Mouse (Mus musculus) forebrain, embryonic 12.5 days (tissue): ENCODE measurements around the gene Slc40a1. TPM values are rescaled to one million over a fixed set of nuclear protein-coding genes. Genes with fewer than 3 reads are reported as not detected.

Experiments
- ATAC-seq: fragments of 200-750 bp; cut with Nextera tagmentation; 2 replicates; pipeline ENCODE4 v1.8.0; 2017; ENCODE audit warnings: moderate TSS enrichment; ENCODE audit not compliant: low FRiP score
- H3K27ac ChIP-seq: fragments of 300-500 bp; sonication (generic); 2 replicates; pipeline ENCODE4 v1.5.1; 2016; ENCODE audit warnings: mild to moderate bottlenecking
- H3K27me3 ChIP-seq: fragments of 300-500 bp; sonication (generic); 2 replicates; pipeline ENCODE4 v1.6.1; 2016; ENCODE audit warnings: mild to moderate bottlenecking
- H3K36me3 ChIP-seq: fragments of 300-500 bp; sonication (generic); replicated peaks from 2 replicates; pipeline ENCODE4 v1.6.1; 2016; ENCODE audit warnings: mild to moderate bottlenecking
- H3K4me1 ChIP-seq: fragments of 300-500 bp; sonication (generic); 2 replicates; pipeline ENCODE4 v1.6.1; 2016
- H3K4me2 ChIP-seq: fragments of 300-500 bp; sonication (generic); 2 replicates; pipeline ENCODE4 v1.6.1; 2016; ENCODE audit warnings: mild to moderate bottlenecking, moderate library complexity
- H3K4me3 ChIP-seq: fragments of 300-500 bp; sonication (generic); replicated peaks from 2 replicates; pipeline ENCODE4 v1.5.1; 2016; ENCODE audit warnings: mild to moderate bottlenecking
- H3K9ac ChIP-seq: fragments of 300-500 bp; sonication (generic); 2 replicates; pipeline ENCODE4 v1.6.1; 2016; ENCODE audit warnings: mild to moderate bottlenecking
- H3K9me3 ChIP-seq: fragments of 300-500 bp; sonication (generic); 2 replicates; pipeline ENCODE4 v1.6.1; 2016
- WGBS: fragments of 180-500 bp; shearing (Covaris S2); methylation state at CpG from one replicate; pipeline ENCODE4 v1.1.7; 2016; 5-methylcytosine and 5-hydroxymethylcytosine counted together
- polyA plus RNA-seq: library from polyadenylated mRNA; unstranded; fragments of >200 nt; fragmentation: Nextera tagmentation; extraction: Ambion mirVana; gene quantifications from 2 replicates; pipeline ENCODE4 v1.2.1, GENCODE M21; 2016

Slc40a1 gene
- polyA plus RNA-seq, 1 experiment from 2014 or later: 16.6 TPM

- Histone ChIP-seq H3K4me2 (no peak overlapping the region), H3K4me1 (no peaks in the 10 kb centered on the region), H3K27me3 (no peaks in the 10 kb centered on the region), H3K4me3 (no peak overlapping the region), H3K9ac (no peak overlapping the region), H3K36me3 (no peaks in the 10 kb centered on the region), H3K27ac (no peak overlapping the region), H3K9me3 (no peaks in the 10 kb centered on the region)
- no peak for ATAC-seq
- 76% methylated on average over 3 of the region's 3 CpGs for WGBS
Observed at GRCm38 (mm10) chr1:45881228-45881832, 45.0 kb downstream of the Slc40a1 start.

- ATAC-seq: no peak
- Histone ChIP-seq H3K27me3 (no peaks in the 10 kb centered on the region), H3K9ac (no peak overlapping the region), H3K4me1 (no peaks in the 10 kb centered on the region), H3K4me3 (no peak overlapping the region), H3K4me2 (no peak overlapping the region), H3K9me3 (no peaks in the 10 kb centered on the region), H3K36me3 (no peaks in the 10 kb centered on the region), H3K27ac (no peak overlapping the region)
- WGBS: 90% methylated on average over 3 of the region's 3 CpGs
Observed at GRCm38 (mm10) chr1:45877463-45877862, 48.9 kb downstream of the Slc40a1 start.

- H3K27me3 ChIP-seq: no peaks in the 10 kb centered on the region
- no peaks in the 10 kb centered on the region for H3K36me3 ChIP-seq
- H3K4me1 ChIP-seq: no peaks in the 10 kb centered on the region
- no peak overlapping the region for H3K4me3 ChIP-seq
- 91% methylated on average over 6 of the region's 6 CpGs for WGBS
- H3K9me3 ChIP-seq: no peaks in the 10 kb centered on the region
- H3K9ac ChIP-seq: no peak overlapping the region
- no peak overlapping the region for H3K4me2 ChIP-seq
- H3K27ac ChIP-seq: no peak overlapping the region
- ATAC-seq: no peak
Observed at GRCm38 (mm10) chr1:45876450-45877198, 49.7 kb downstream of the Slc40a1 start.

GRCm38 (mm10) chr1:45875640-45876039, 50.7 kb downstream of the Slc40a1 start:
- no peak for ATAC-seq

GRCm38 (mm10) chr1:45873250-45873649, 53.1 kb downstream of the Slc40a1 start:
- Histone ChIP-seq H3K4me1 (no peaks in the 10 kb centered on the region), H3K9me3 (no peaks in the 10 kb centered on the region), H3K4me2 (no peak overlapping the region), H3K36me3 (no peaks in the 10 kb centered on the region), H3K4me3 (no peak overlapping the region), H3K27ac (no peak overlapping the region), H3K9ac (no peak overlapping the region), H3K27me3 (no peaks in the 10 kb centered on the region)
- no peak for ATAC-seq
- 89% methylated on average over 2 of the region's 2 CpGs for WGBS

More at GRCm38 (mm10) chr1:45875640-45876039, 50.7 kb downstream of the Slc40a1 start:
- Histone ChIP-seq H3K9me3 (no peaks in the 10 kb centered on the region), H3K4me2 (no peak overlapping the region), H3K27me3 (no peaks in the 10 kb centered on the region), H3K4me3 (no peak overlapping the region), H3K27ac (no peak overlapping the region), H3K4me1 (no peaks in the 10 kb centered on the region), H3K36me3 (no peaks in the 10 kb centered on the region), H3K9ac (no peak overlapping the region)
- WGBS: 76% methylated on average over 2 of the region's 2 CpGs

- Histone ChIP-seq H3K36me3 (no peaks in the 10 kb centered on the region), H3K9ac (no peak overlapping the region), H3K27ac (no peak overlapping the region), H3K27me3 (no peaks in the 10 kb centered on the region), H3K9me3 (no peaks in the 10 kb centered on the region), H3K4me2 (no peak overlapping the region), H3K4me1 (no peaks in the 10 kb centered on the region), H3K4me3 (no peak overlapping the region)
- WGBS: 87% methylated on average over 3 of the region's 3 CpGs
- ATAC-seq: no peak
Observed at GRCm38 (mm10) chr1:45868479-45869137, 57.7 kb downstream of the Slc40a1 start.

GRCm38 (mm10) chr1:45868050-45868449, 58.3 kb downstream of the Slc40a1 start:
- 86% methylated on average over 1 of the region's 1 CpGs for WGBS
- Histone ChIP-seq H3K27me3 (no peaks in the 10 kb centered on the region), H3K36me3 (no peaks in the 10 kb centered on the region), H3K4me3 (no peak overlapping the region), H3K9ac (no peak overlapping the region), H3K27ac (no peak overlapping the region), H3K4me1 (no peaks in the 10 kb centered on the region), H3K9me3 (no peaks in the 10 kb centered on the region), H3K4me2 (no peak overlapping the region)
- ATAC-seq: no peak

GRCm38 (mm10) chr1:45866288-45867018, 59.9 kb downstream of the Slc40a1 start:
- H3K9me3 ChIP-seq: no peaks in the 10 kb centered on the region
- H3K4me3 ChIP-seq: no peak overlapping the region
- H3K27ac ChIP-seq: no peak overlapping the region
- no peak for ATAC-seq
- 77% methylated on average over 3 of the region's 3 CpGs for WGBS
- H3K36me3 ChIP-seq: no peaks in the 10 kb centered on the region
- no peaks in the 10 kb centered on the region for H3K4me1 ChIP-seq
- H3K27me3 ChIP-seq: no peaks in the 10 kb centered on the region
- no peak overlapping the region for H3K4me2 ChIP-seq
- H3K9ac ChIP-seq: no peak overlapping the region

GRCm38 (mm10) chr1:45865727-45866126, 60.6 kb downstream of the Slc40a1 start:
- no peak overlapping the region for H3K9ac ChIP-seq
- H3K4me1 ChIP-seq: no peaks in the 10 kb centered on the region
- no peak for ATAC-seq
- H3K4me2 ChIP-seq: no peak overlapping the region
- no peak overlapping the region for H3K4me3 ChIP-seq
- no peaks in the 10 kb centered on the region for H3K9me3 ChIP-seq
- H3K27ac ChIP-seq: no peak overlapping the region
- no peaks in the 10 kb centered on the region for H3K27me3 ChIP-seq
- WGBS: 82% methylated on average over 5 of the region's 5 CpGs
- no peaks in the 10 kb centered on the region for H3K36me3 ChIP-seq

GRCm38 (mm10) chr1:45865316-45865715, 61.0 kb downstream of the Slc40a1 start:
- Histone ChIP-seq H3K4me1 (no peaks in the 10 kb centered on the region), H3K27ac (no peak overlapping the region), H3K4me3 (no peak overlapping the region), H3K9ac (no peak overlapping the region), H3K9me3 (no peaks in the 10 kb centered on the region), H3K27me3 (no peaks in the 10 kb centered on the region), H3K4me2 (no peak overlapping the region), H3K36me3 (no peaks in the 10 kb centered on the region)
- no peak for ATAC-seq
- WGBS: 65% methylated on average over 1 of the region's 1 CpGs

GRCm38 (mm10) chr1:45864564-45865014, 61.7 kb downstream of the Slc40a1 start:
- ATAC-seq: no peak
- no peaks in the 10 kb centered on the region for H3K9me3 ChIP-seq
- no peak overlapping the region for H3K4me2 ChIP-seq
- no peaks in the 10 kb centered on the region for H3K36me3 ChIP-seq
- H3K27me3 ChIP-seq: no peaks in the 10 kb centered on the region
- no peaks in the 10 kb centered on the region for H3K4me1 ChIP-seq
- H3K4me3 ChIP-seq: no peak overlapping the region
- H3K9ac ChIP-seq: no peak overlapping the region
- WGBS: 70% methylated on average over 4 of the region's 4 CpGs
- no peak overlapping the region for H3K27ac ChIP-seq

GRCm38 (mm10) chr1:45863641-45864040, 62.7 kb downstream of the Slc40a1 start:
- no peak overlapping the region for H3K4me2 ChIP-seq
- no peak for ATAC-seq
- H3K4me3 ChIP-seq: no peak overlapping the region
- WGBS: 98% methylated on average over 3 of the region's 3 CpGs
- H3K36me3 ChIP-seq: no peaks in the 10 kb centered on the region
- H3K27me3 ChIP-seq: no peaks in the 10 kb centered on the region
- H3K9ac ChIP-seq: no peak overlapping the region
- no peaks in the 10 kb centered on the region for H3K4me1 ChIP-seq
- no peaks in the 10 kb centered on the region for H3K9me3 ChIP-seq
- H3K27ac ChIP-seq: no peak overlapping the region
